Mouse (Mus musculus): ENCODE results near the gene 1700029P11Rik. TPM values are rescaled to one million over a fixed set of nuclear protein-coding genes. Genes with fewer than 3 reads are reported as not detected.

Gene 1700029P11Rik
- polyA plus RNA-seq, 1 experiment from 2014 or later, result not detected

- WGBS, result 60% methylated on average over 2 of the region's 2 CpGs
- no peak for ATAC-seq (ENCODE audit: low FRiP score, low read depth)
- no peaks in the 10 kb centered on the region for H3K27me3 ChIP-seq
Measured at GRCm38 (mm10) chr15:81985267-81986161, 5.2 kb downstream of the 1700029P11Rik start.

GRCm38 (mm10) chr15:81987646-81988045 is 7.3 kb downstream of the 1700029P11Rik start, which contains the start of gene Xrcc6:
Gene Xrcc6, plus strand, starts transcription at chr15:81987835.
- H3K27ac ChIP-seq (replicated peaks), result no peak within 1 kb of the TSS
- no peak within 1 kb of the TSS for H3K4me3 ChIP-seq
- no peaks in the 10 kb centered on the region for H3K9me3 ChIP-seq
- H3K9ac ChIP-seq (replicated peaks), result no peak within 1 kb of the TSS
- H3K4me1 ChIP-seq, result peaks cover 16% of the 10 kb centered on the region
- no peak within 1 kb of the TSS for H3K4me2 ChIP-seq (replicated peaks)
- 86% methylated on average over 3 of the region's 3 CpGs for WGBS
- no peak for ATAC-seq (ENCODE audit: low FRiP score, low read depth)
- no peaks in the 10 kb centered on the region for H3K27me3 ChIP-seq
- H3K36me3 ChIP-seq, result no peaks in the 10 kb centered on the region

More at GRCm38 (mm10) chr15:81985267-81986161, 5.2 kb downstream of the 1700029P11Rik start:
- Histone ChIP-seq H3K4me3 (no peak overlapping the region), H3K4me1 (peaks cover 16% of the 10 kb centered on the region), H3K9ac (replicated peaks) (no peak overlapping the region), H3K4me2 (replicated peaks) (no peak overlapping the region), H3K27ac (replicated peaks) (0 out of 2 replicates have a peak overlapping the region, but pooled peaks have one; percentile 20), H3K36me3 (no peaks in the 10 kb centered on the region), H3K9me3 (no peaks in the 10 kb centered on the region)

DNA sequence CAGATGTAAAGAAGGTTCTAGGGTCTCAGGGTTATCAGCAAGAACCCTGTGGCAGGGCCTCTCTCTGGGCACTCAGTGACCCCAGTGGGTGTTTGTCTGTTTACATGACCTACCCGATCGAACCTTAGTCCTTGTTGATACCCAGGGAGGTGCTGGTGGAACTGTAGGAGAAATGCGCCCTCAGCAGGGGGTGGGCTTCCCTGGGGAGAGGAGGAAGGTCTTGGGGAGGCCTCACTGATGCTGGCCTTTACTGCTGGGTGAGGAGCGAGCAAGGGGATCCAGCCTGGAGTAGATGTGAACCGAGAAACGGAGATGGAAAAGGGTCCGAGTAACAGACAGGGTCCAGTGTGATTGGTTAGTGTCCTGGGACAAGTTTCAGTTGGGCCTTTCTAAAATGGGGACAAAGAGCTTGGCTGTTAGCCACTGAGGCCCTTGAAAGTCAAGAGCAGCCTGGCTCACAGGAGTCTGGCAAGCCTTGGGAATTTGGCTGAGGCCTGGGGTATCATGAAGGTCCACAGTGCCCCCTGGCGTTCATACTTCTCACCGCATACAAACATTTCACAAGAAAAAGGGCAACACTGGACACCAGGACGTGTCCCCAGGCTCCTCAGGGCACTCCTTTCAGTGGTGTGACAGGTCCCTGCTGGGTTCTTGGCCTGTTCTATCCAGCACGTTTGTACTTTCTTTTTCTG is 9.2 kb downstream of the 1700029P11Rik start:
- H3K4me1 ChIP-seq, result peaks cover 16% of the 10 kb centered on the region
- H3K27me3 ChIP-seq, result no peaks in the 10 kb centered on the region
- no peak overlapping the region for H3K27ac ChIP-seq (replicated peaks)
- WGBS, result 44% methylated on average over 11 of the region's 11 CpGs
- no peak overlapping the region for H3K4me2 ChIP-seq (replicated peaks)
- no peaks in the 10 kb centered on the region for H3K9me3 ChIP-seq
- H3K36me3 ChIP-seq, result peaks cover 11% of the 10 kb centered on the region
- no peak overlapping the region for H3K9ac ChIP-seq (replicated peaks)
- peak; percentile 47; the same call in 1 of the 2 replicates for ATAC-seq (ENCODE audit: low FRiP score, low read depth)
- no peak overlapping the region for H3K4me3 ChIP-seq

GRCm38 (mm10) chr15:81990549-81990948 is 10.2 kb downstream of the 1700029P11Rik start:
- peaks cover 21% of the 10 kb centered on the region for H3K36me3 ChIP-seq
- no peak overlapping the region for H3K4me3 ChIP-seq
- no peak overlapping the region for H3K9ac ChIP-seq (replicated peaks)
- no peaks in the 10 kb centered on the region for H3K27me3 ChIP-seq
- no peaks in the 10 kb centered on the region for H3K9me3 ChIP-seq
- no peak overlapping the region for H3K27ac ChIP-seq (replicated peaks)
- no peak for ATAC-seq (ENCODE audit: low FRiP score, low read depth)
- H3K4me1 ChIP-seq, result peaks cover 9% of the 10 kb centered on the region; the same call in 1 of the 2 replicates
- H3K4me2 ChIP-seq (replicated peaks), result no peak overlapping the region
- 63% methylated on average over 7 of the region's 7 CpGs for WGBS

DNA sequence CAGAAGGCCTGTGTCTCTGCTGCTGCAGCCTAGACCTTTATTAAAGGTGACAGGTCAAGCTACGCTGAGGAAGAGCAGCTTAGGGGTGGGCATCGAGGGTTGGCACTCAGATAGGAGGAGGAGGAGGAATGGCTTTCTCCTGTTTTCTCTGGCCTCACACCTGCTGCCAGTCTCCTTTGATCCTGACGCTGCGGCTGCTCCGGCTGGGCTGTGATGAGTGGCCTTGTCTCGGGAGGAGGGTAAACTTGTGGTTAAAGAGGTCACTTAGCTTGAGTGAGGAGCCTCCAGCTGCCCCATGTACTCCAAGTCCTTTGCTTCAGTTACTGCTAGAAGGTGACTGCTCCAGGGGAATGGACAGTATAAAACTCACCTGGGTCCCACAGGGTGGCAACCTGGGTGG is 13.7 kb downstream of the 1700029P11Rik start:
- peaks cover 5% of the 10 kb centered on the region; the same call in 1 of the 2 replicates for H3K4me1 ChIP-seq
- ATAC-seq (ENCODE audit: low FRiP score, low read depth), result no peak
- 88% methylated on average over 6 of the region's 6 CpGs for WGBS
- no peak overlapping the region for H3K9ac ChIP-seq (replicated peaks)
- no peak overlapping the region for H3K4me3 ChIP-seq
- H3K9me3 ChIP-seq, result no peaks in the 10 kb centered on the region
- H3K27ac ChIP-seq (replicated peaks), result no peak overlapping the region
- H3K36me3 ChIP-seq, result peaks cover 50% of the 10 kb centered on the region
- no peaks in the 10 kb centered on the region for H3K27me3 ChIP-seq
- H3K4me2 ChIP-seq (replicated peaks), result no peak overlapping the region

DNA sequence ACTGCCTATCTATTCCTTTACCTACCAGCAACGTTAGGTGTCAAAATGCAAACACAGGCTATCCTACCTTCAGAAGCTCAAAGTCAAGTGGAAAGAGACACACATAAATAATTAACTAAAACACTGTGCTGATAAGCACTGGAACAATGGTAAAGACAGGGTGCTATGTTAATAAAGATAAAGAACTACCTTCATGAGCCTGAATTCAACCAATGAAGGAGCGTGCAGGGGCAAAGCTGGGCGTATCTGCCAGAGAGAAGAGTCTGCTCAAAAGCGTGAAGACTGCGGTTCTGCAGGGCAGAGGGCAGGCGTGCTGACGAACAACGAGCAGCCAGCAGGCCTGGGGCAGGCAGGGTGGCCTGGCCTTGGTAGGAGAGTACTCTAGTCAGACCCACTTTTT is 23.9 kb downstream of the 1700029P11Rik start:
- no peak overlapping the region for H3K27ac ChIP-seq (replicated peaks)
- WGBS, result 92% methylated on average over 8 of the region's 8 CpGs
- no peak for ATAC-seq (ENCODE audit: low FRiP score, low read depth)
- H3K4me3 ChIP-seq, result no peak overlapping the region
- no peak overlapping the region for H3K4me2 ChIP-seq (replicated peaks)
- peaks cover 25% of the 10 kb centered on the region for H3K36me3 ChIP-seq
- H3K4me1 ChIP-seq, result no peaks in the 10 kb centered on the region
- H3K27me3 ChIP-seq, result no peaks in the 10 kb centered on the region
- H3K9ac ChIP-seq (replicated peaks), result no peak overlapping the region
- no peaks in the 10 kb centered on the region for H3K9me3 ChIP-seq

GRCm38 (mm10) chr15:82011947-82012346 is 31.6 kb downstream of the 1700029P11Rik start:
- Histone ChIP-seq H3K4me1 (peaks cover 17% of the 10 kb centered on the region), H3K4me2 (replicated peaks) (no peak overlapping the region), H3K27ac (replicated peaks) (no peak overlapping the region), H3K27me3 (no peaks in the 10 kb centered on the region), H3K9me3 (no peaks in the 10 kb centered on the region), H3K36me3 (no peaks in the 10 kb centered on the region), H3K4me3 (no peak overlapping the region), H3K9ac (replicated peaks) (no peak overlapping the region)
- 94% methylated on average over 6 of the region's 6 CpGs for WGBS
- ATAC-seq (ENCODE audit: low FRiP score, low read depth), result no peak

DNA sequence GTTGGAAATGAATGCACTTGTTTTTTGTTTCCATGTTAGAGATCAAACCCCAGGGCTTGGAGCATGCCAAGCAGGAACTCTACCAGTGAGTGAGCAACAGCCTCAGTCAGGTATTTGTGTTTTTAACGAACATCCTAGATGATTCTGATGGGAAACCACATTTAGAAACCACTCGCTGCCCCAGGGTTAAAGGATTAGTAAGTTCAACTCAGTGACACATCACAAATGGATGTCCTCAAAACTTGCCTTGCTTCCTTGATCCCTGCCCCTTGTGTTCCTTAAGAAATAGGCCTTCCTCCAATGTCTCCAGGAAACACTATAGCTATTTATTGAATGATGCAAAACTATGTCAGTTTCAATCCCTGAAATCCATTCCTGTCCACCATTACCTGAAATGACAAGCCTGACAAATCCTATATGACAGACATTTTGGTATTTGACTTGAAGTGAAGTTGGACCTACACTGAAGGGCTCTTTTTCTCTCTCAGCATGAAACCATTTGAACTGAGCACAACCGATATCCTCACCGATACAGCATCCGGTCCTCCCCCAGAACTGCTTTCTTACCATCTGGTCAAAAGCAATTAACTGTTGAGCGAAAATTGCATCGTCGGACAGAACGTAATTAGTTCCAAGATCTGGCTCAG is 34.5 kb downstream of the 1700029P11Rik start:
- Histone ChIP-seq H3K36me3 (peaks cover 10% of the 10 kb centered on the region), H3K9ac (replicated peaks) (peak overlapping the region; percentile 90), H3K4me1 (peaks cover 19% of the 10 kb centered on the region), H3K9me3 (no peaks in the 10 kb centered on the region), H3K4me2 (replicated peaks) (peak overlapping the region; percentile 96), H3K4me3 (peak overlapping the region; percentile 96), H3K27ac (replicated peaks) (no peak overlapping the region), H3K27me3 (no peaks in the 10 kb centered on the region)
- ATAC-seq (ENCODE audit: low FRiP score, low read depth), result no peak
- WGBS, result 20% methylated on average over 9 of the region's 9 CpGs

DNA sequence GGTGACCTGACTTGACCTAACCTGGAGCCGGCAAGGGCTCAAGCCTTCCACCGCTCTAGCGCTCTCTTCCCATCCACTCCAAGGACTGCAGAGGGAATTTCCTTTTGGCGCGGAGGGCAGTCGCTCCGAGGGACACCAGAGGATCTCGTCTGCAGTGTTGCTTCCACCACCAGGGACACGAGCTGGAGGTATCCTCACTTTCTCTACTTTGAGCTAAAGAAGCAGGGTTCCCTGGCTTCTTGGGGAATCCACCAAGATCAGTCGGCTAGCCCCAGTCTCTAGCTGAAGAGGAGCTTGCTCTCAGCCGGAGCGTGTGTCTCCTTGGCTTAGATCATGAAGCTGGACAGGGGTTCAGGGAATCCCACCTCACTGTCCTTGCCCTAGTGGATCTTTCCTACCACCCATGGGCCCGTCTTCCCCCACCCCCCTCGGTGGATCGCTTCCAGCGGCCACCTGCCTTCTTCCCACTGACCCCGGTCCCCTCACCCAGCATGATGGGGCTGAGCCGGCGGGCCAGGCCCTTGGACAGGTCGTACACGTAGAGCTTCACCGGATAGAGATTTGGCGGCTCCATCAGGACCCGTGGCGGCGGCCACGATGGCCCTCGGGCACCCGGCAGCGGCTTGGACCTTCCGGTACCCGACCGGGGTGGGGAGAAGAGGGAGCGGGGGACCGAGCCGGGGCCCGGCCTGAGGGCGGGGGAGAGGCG is 35.2 kb downstream of the 1700029P11Rik start:
- H3K9me3 ChIP-seq, result no peaks in the 10 kb centered on the region
- H3K9ac ChIP-seq (replicated peaks), result peak overlapping the region; percentile 90
- H3K27me3 ChIP-seq, result no peaks in the 10 kb centered on the region
- no peak; the same call in 1 of the 2 replicates for ATAC-seq (ENCODE audit: low FRiP score, low read depth)
- under 1% methylated on average over 37 of the region's 39 CpGs for WGBS
- peaks cover 13% of the 10 kb centered on the region for H3K36me3 ChIP-seq
- peaks cover 19% of the 10 kb centered on the region for H3K4me1 ChIP-seq
- peak overlapping the region; percentile 96 for H3K4me2 ChIP-seq (replicated peaks)
- H3K27ac ChIP-seq (replicated peaks), result peak overlapping the region; percentile 81
- H3K4me3 ChIP-seq, result peak overlapping the region; percentile 96

- WGBS, result under 1% methylated on average over 52 of the region's 53 CpGs
- Histone ChIP-seq H3K27ac (replicated peaks) (peak overlapping the region; percentile 81), H3K4me3 (peak overlapping the region; percentile 96), H3K36me3 (peaks cover 15% of the 10 kb centered on the region), H3K27me3 (no peaks in the 10 kb centered on the region), H3K9ac (replicated peaks) (peak overlapping the region; percentile 90), H3K4me1 (peaks cover 19% of the 10 kb centered on the region), H3K4me2 (replicated peaks) (peak overlapping the region; percentile 96), H3K9me3 (no peaks in the 10 kb centered on the region)
- ATAC-seq (ENCODE audit: low FRiP score, low read depth), result peak; percentile 96
Measured at GRCm38 (mm10) chr15:82016101-82016808, 35.9 kb downstream of the 1700029P11Rik start.

GRCm38 (mm10) chr15:82016830-82017229 is 36.5 kb downstream of the 1700029P11Rik start:
- no peaks in the 10 kb centered on the region for H3K9me3 ChIP-seq
- ATAC-seq (ENCODE audit: low FRiP score, low read depth), result no peak
- peak overlapping the region; percentile 96 for H3K4me3 ChIP-seq
- peaks cover 20% of the 10 kb centered on the region for H3K36me3 ChIP-seq
- WGBS, result 29% methylated on average over 6 of the region's 6 CpGs
- H3K4me2 ChIP-seq (replicated peaks), result peak overlapping the region; percentile 96
- H3K4me1 ChIP-seq, result peaks cover 19% of the 10 kb centered on the region
- H3K9ac ChIP-seq (replicated peaks), result peak overlapping the region; percentile 62
- H3K27me3 ChIP-seq, result no peaks in the 10 kb centered on the region
- peak overlapping the region; percentile 71 for H3K27ac ChIP-seq (replicated peaks)

Data from midbrain, embryonic 12.5 days (tissue).